Mouse (Mus musculus) G1E (cell line): ENCODE data around the gene Gcnt1. TPM values are rescaled to one million over a fixed set of nuclear protein-coding genes. Genes with fewer than 3 reads are reported as not detected.

ENCODE experiments used
- ATAC-seq: 2 replicates; pipeline ENCODE4 v1.8.0; 2016; ENCODE audit warnings: mild to moderate bottlenecking; ENCODE audit not compliant: insufficient number of reproducible peaks, poor library complexity, low FRiP score, severe bottlenecking; ENCODE audit errors: extremely low read depth
- DNase-seq: peaks from one replicate; pipeline ENCODE4 v3.0.0; 2012; ENCODE audit warnings: low spot score
- H3K27me3 ChIP-seq: 2 replicates; pipeline ENCODE4 v1.6.1; 2012; ENCODE audit warnings: mild to moderate bottlenecking, low read length, inconsistent platforms; ENCODE audit not compliant: insufficient read depth
- H3K36me3 ChIP-seq: replicated peaks from 2 replicates; pipeline ENCODE3; 2012; ENCODE audit warnings: mild to moderate bottlenecking, inconsistent platforms
- H3K4me1 ChIP-seq: 2 replicates; pipeline ENCODE4 v1.6.1; 2012; ENCODE audit warnings: low read depth, low read length, inconsistent platforms, mixed read lengths; ENCODE audit not compliant: insufficient read depth
- H3K4me3 ChIP-seq: 2 replicates; pipeline ENCODE4 v1.5.1; 2012; ENCODE audit warnings: low read depth, mild to moderate bottlenecking, inconsistent platforms, low read length, moderate library complexity, mixed read lengths
- H3K9me3 ChIP-seq: replicated peaks from 2 replicates; pipeline ENCODE4 v1.6.1; 2012; ENCODE audit warnings: inconsistent platforms
- CTCF ChIP-seq: IDR thresholded peaks from 2 replicates; pipeline ENCODE4 v1.5.1; 2012; ENCODE audit warnings: low read depth, low read length, inconsistent platforms, mixed read lengths
- GATA1 ChIP-seq: IDR thresholded peaks from 2 replicates; pipeline ENCODE4 v1.6.1; 2012; ENCODE audit warnings: borderline replicate concordance, low read length, inconsistent platforms, mixed read lengths
- GATA2 ChIP-seq: IDR thresholded peaks from 2 replicates; pipeline ENCODE4 v1.6.1; 2012; ENCODE audit warnings: low read depth, low read length, inconsistent platforms, borderline replicate concordance
- POLR2AphosphoS5 ChIP-seq: IDR thresholded peaks from 2 replicates; pipeline ENCODE4 v1.6.1; 2012; ENCODE audit warnings: low read depth, low read length, inconsistent platforms; ENCODE audit not compliant: insufficient replicate concordance
- TAL1 ChIP-seq: conservative IDR thresholded peaks from 2 replicates; pipeline ENCODE4 v1.6.1; 2012; ENCODE audit warnings: low read depth, low read length, inconsistent platforms, mixed read lengths
- polyA plus RNA-seq: library from polyadenylated mRNA; stranded (reverse); fragments of >175 nt; gene quantifications from 2 replicates; pipeline ENCODE4 v1.2.3, GENCODE M21; 2012
- total RNA-seq, 2 experiments: library from RNA; stranded (forward) in 1 of 2; stranded (reverse) in 1 of 2; fragments of 200-1000 nt in 1 of 2; fragments of >200 nt in 1 of 2; fragmentation: Nextera tagmentation in 1 of 2; gene quantifications; 2 replicates each; pipeline ENCODE4 v1.2.3; 2014 to 2017

Gene Gcnt1
- total and polyA plus RNA-seq, 3 experiments = 2.8 to 209 (median 176) TPM

GRCm38 (mm10) chr19:17344881-17345280, 27.8 kb downstream of the Gcnt1 start:
- Histone ChIP-seq H3K4me3 (no peak overlapping the region), H3K27me3 (no peaks in the 10 kb centered on the region), H3K36me3 (peaks cover 62% of the 10 kb centered on the region), H3K9me3 (no peaks in the 10 kb centered on the region), H3K4me1 (peaks cover 60% of the 10 kb centered on the region)
- DNase-seq (no peak), ATAC-seq (no peak)
- TF ChIP-seq CTCF (no peak), TAL1 (no peak), GATA2 (no peak), POLR2AphosphoS5 (no peak), GATA1 (no peak)

- ATAC-seq = no peak
- H3K4me3 ChIP-seq = no peak overlapping the region
- H3K9me3 ChIP-seq = no peaks in the 10 kb centered on the region
- peaks cover 74% of the 10 kb centered on the region for H3K36me3 ChIP-seq
- TF ChIP-seq TAL1 = no peak
- TF ChIP-seq GATA1 = no peak
- TF ChIP-seq CTCF = no peak
- no peak for TF ChIP-seq POLR2AphosphoS5
- no peak for TF ChIP-seq GATA2
- H3K27me3 ChIP-seq = no peaks in the 10 kb centered on the region
- DNase-seq = no peak
- peaks cover 69% of the 10 kb centered on the region for H3K4me1 ChIP-seq
These were observed 33.1 kb downstream of the Gcnt1 start for GRCm38 (mm10) chr19:17339563-17339962.

- TF ChIP-seq TAL1 (no peak), GATA1 (no peak), CTCF (no peak), GATA2 (no peak), POLR2AphosphoS5 (no peak)
- H3K4me3 ChIP-seq = no peak overlapping the region
- H3K4me1 ChIP-seq = peaks cover 68% of the 10 kb centered on the region
- H3K36me3 ChIP-seq = peaks cover 70% of the 10 kb centered on the region
- H3K9me3 ChIP-seq = no peaks in the 10 kb centered on the region
- ATAC-seq (no peak), DNase-seq (no peak)
- H3K27me3 ChIP-seq = no peaks in the 10 kb centered on the region
These were observed 35.5 kb downstream of the Gcnt1 start for GRCm38 (mm10) chr19:17337057-17337679.

GRCm38 (mm10) chr19:17336646-17337045, 36.0 kb downstream of the Gcnt1 start:
- Histone ChIP-seq H3K9me3 (no peaks in the 10 kb centered on the region), H3K36me3 (peaks cover 72% of the 10 kb centered on the region), H3K4me3 (no peak overlapping the region), H3K27me3 (no peaks in the 10 kb centered on the region), H3K4me1 (peaks cover 67% of the 10 kb centered on the region)
- DNase-seq (no peak), ATAC-seq (no peak)
- TF ChIP-seq POLR2AphosphoS5 = no peak
- no peak for TF ChIP-seq TAL1
- no peak for TF ChIP-seq GATA1
- no peak for TF ChIP-seq GATA2
- no peak for TF ChIP-seq CTCF

- TF ChIP-seq TAL1 = peak; percentile 84
- TF ChIP-seq POLR2AphosphoS5 = no peak
- no peaks in the 10 kb centered on the region for H3K9me3 ChIP-seq
- peaks cover 77% of the 10 kb centered on the region for H3K4me1 ChIP-seq
- peak; percentile 67 for DNase-seq
- H3K27me3 ChIP-seq = no peaks in the 10 kb centered on the region
- peaks cover 78% of the 10 kb centered on the region for H3K36me3 ChIP-seq
- H3K4me3 ChIP-seq = peak overlapping the region; percentile 9; the same call in 1 of the 2 replicates
- peak; percentile 95 for ATAC-seq
These were observed 37.9 kb downstream of the Gcnt1 start for GRCm38 (mm10) chr19:17334644-17335333.

- peaks cover 75% of the 10 kb centered on the region for H3K36me3 ChIP-seq
These were observed 39.6 kb downstream of the Gcnt1 start for GRCm38 (mm10) chr19:17333043-17333442.

GRCm38 (mm10) chr19:17328916-17329315, 43.7 kb downstream of the Gcnt1 start:
- no peak for ATAC-seq
- no peaks in the 10 kb centered on the region for H3K9me3 ChIP-seq
- no peaks in the 10 kb centered on the region for H3K27me3 ChIP-seq
- TF ChIP-seq POLR2AphosphoS5 (no peak), GATA1 (no peak), CTCF (no peak), TAL1 (no peak), GATA2 (no peak)
- H3K4me3 ChIP-seq = peak overlapping the region; percentile 62; the same call in 1 of the 2 replicates
- no peak for DNase-seq
- H3K4me1 ChIP-seq = peaks cover 68% of the 10 kb centered on the region
- peaks cover 56% of the 10 kb centered on the region for H3K36me3 ChIP-seq

More at GRCm38 (mm10) chr19:17333043-17333442, 39.6 kb downstream of the Gcnt1 start:
- TF ChIP-seq GATA2 (no peak), POLR2AphosphoS5 (no peak)
- Histone ChIP-seq H3K9me3 (no peaks in the 10 kb centered on the region), H3K27me3 (no peaks in the 10 kb centered on the region), H3K4me3 (no peak overlapping the region), H3K4me1 (peaks cover 79% of the 10 kb centered on the region)
- ATAC-seq (no peak), DNase-seq (no peak)
